Mouse (Mus musculus) ES-E14 (cell line): ENCODE results near the gene Nhsl1. TPM values are rescaled to one million over a fixed set of nuclear protein-coding genes. Genes with fewer than 3 reads are reported as not detected.

Experiments used
- DNase-seq: peaks from one replicate; pipeline ENCODE4 v3.0.0-alpha.2; 2013; ENCODE audit warnings: low read depth, low spot score
- H3K27ac ChIP-seq: 2 replicates; pipeline ENCODE4 v1.5.1; 2012; ENCODE audit warnings: low read depth, mild to moderate bottlenecking, low read length, moderate library complexity, mixed read lengths; ENCODE audit not compliant: poor library complexity, insufficient read depth, severe bottlenecking
- H3K36me3 ChIP-seq: 2 replicates; pipeline ENCODE4 v1.6.1; 2012; ENCODE audit warnings: mild to moderate bottlenecking, low read length, moderate library complexity, mixed read lengths; ENCODE audit not compliant: control insufficient read depth, poor library complexity, insufficient read depth, severe bottlenecking
- H3K4me1 ChIP-seq, 2 experiments: fragments of 150-350 bp in 1 of 2; sonication (generic) in 1 of 2; 2 replicates each; pipeline ENCODE4 v1.6.1; 2012; ENCODE audit warnings: low read length in 2 of 2, mild to moderate bottlenecking in 1 of 2, mixed read lengths in 1 of 2; ENCODE audit not compliant: control insufficient read depth in 2 of 2, insufficient read depth in 2 of 2, poor library complexity in 1 of 2
- H3K4me3 ChIP-seq, 2 experiments: fragments of 150-350 bp in 1 of 2; sonication (generic) in 1 of 2; 2 replicates each; pipeline ENCODE4 v1.5.1; 2012; ENCODE audit warnings: low read length in 2 of 2, low read depth in 1 of 2, mild to moderate bottlenecking in 1 of 2, mixed read lengths in 1 of 2; ENCODE audit not compliant: insufficient read depth in 1 of 2, poor library complexity in 1 of 2, severe bottlenecking in 1 of 2
- H3K9ac ChIP-seq: 2 replicates; pipeline ENCODE4 v1.6.1; 2012; ENCODE audit warnings: low read depth, mild to moderate bottlenecking, low read length, mixed read lengths; ENCODE audit not compliant: poor library complexity, insufficient read depth, severe bottlenecking
- H3K9me3 ChIP-seq: fragments of 150-350 bp; sonication (generic); 2 replicates; pipeline ENCODE4 v1.6.1; 2012; ENCODE audit warnings: low read depth, mild to moderate bottlenecking, low read length; ENCODE audit not compliant: control insufficient read depth, insufficient read depth
- CHD2 ChIP-seq: IDR thresholded peaks from 2 replicates; pipeline ENCODE4 v1.6.1; 2014; ENCODE audit warnings: mild to moderate bottlenecking, low read depth, low read length, inconsistent platforms
- HCFC1 ChIP-seq: IDR thresholded peaks from 2 replicates; pipeline ENCODE4 v1.6.1; 2012; ENCODE audit warnings: low read length, inconsistent platforms, borderline replicate concordance; ENCODE audit not compliant: insufficient read depth
- MAFK ChIP-seq: IDR thresholded peaks from 2 replicates; pipeline ENCODE4 v1.6.1; 2014; ENCODE audit warnings: mild to moderate bottlenecking, low read depth, low read length, inconsistent platforms; ENCODE audit not compliant: insufficient read depth
- ZC3H11A ChIP-seq: IDR thresholded peaks from 2 replicates; pipeline ENCODE4 v1.6.1; 2012; ENCODE audit warnings: low read depth, mild to moderate bottlenecking, inconsistent platforms, low read length, borderline replicate concordance
- ZNF384 ChIP-seq: IDR thresholded peaks from 2 replicates; pipeline ENCODE4 v1.6.1; 2012; ENCODE audit warnings: low read depth, low read length, inconsistent platforms
- in situ Hi-C, 2 experiments: fragments of 600-800 bp; cut with MboI; formaldehyde crosslinking; loops; one replicate each; pipeline ENCODE4 v1.15.1; 2025; ENCODE audit warnings: low sequenced_read_pairs in 2 of 2, inconsistent platforms in 1 of 2; ENCODE audit not compliant: unreplicated experiment in 2 of 2
- total RNA-seq: library from RNA; depleted of rRNA; stranded (reverse); fragments of 300-350 nt; gene quantifications from 2 replicates; pipeline ENCODE4 v1.2.3, GENCODE M21; 2012

Gene Nhsl1
- total RNA-seq, 1 experiment: 7.7 TPM

DNA sequence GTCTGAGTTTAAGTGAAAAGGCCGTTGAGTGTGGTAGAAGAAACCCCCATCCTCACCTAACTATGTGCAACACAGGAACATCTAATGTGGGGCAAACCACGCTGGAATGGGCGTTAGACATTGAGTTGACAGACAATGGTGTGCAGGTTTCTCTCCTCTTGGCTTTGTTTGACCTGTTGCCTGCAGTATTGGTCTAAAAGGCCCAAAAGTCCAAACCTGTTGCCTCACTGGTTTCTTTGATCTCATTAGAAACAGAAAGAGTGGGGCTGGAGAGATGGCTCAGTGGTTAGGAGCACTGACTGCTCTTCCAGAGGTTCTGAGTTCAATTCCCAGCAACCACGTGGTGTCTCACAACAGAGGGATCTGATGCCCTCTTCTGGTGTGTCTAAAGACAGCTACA, 210.4 kb downstream of the Nhsl1 start:
- no peak overlapping the region for H3K9ac ChIP-seq
- in situ Hi-C loops: no loop called here
- no peaks in the 10 kb centered on the region for H3K9me3 ChIP-seq
- H3K36me3 ChIP-seq: peaks cover 4% of the 10 kb centered on the region; the same call in 1 of the 2 replicates
- H3K4me3 ChIP-seq: no peak overlapping the region
- DNase-seq: no peak
- H3K27ac ChIP-seq: no peak overlapping the region
- peaks cover 2 to 5% of the 10 kb centered on the region in 2 experiments; a peak in 2 of 4 replicates for H3K4me1 ChIP-seq
- no peak for TF ChIP-seq ZNF384
- TF ChIP-seq ZC3H11A: no peak
- no peak for TF ChIP-seq MAFK
- no peak for TF ChIP-seq CHD2
- no peak for TF ChIP-seq HCFC1

DNA sequence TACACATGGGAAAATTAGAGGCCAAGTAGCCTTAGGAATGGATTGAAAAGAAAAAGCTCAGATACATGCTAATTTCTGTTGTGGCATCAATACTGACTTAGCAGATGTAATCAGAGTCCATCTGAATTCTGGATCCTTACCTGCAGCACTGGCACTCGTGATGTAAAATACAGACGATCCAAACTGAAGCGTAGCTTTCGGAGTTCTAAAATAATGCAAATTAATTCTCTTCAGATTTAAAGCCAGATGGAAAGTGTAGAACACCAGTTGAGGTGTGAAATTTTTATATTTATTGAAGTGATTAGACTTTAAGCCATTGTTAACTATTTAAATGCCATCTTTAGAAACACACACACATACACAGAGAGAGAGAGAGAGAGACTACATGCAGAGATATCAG, 211.4 kb downstream of the Nhsl1 start:
- DNase-seq: no peak
- Histone ChIP-seq H3K36me3 (0 out of 2 replicates have a peak, but pooled peaks cover 1% of the 10 kb centered on the region), H3K27ac (no peak overlapping the region), H3K9ac (no peak overlapping the region), H3K4me3 (no peak overlapping the region), H3K4me1 (peaks cover 2 to 5% of the 10 kb centered on the region in 2 experiments; a peak in 2 of 4 replicates), H3K9me3 (no peaks in the 10 kb centered on the region)
- in situ Hi-C loops: no loop called here
- no peak for TF ChIP-seq HCFC1
- TF ChIP-seq CHD2: no peak
- TF ChIP-seq ZC3H11A: no peak
- TF ChIP-seq ZNF384: no peak
- TF ChIP-seq MAFK: no peak

DNA sequence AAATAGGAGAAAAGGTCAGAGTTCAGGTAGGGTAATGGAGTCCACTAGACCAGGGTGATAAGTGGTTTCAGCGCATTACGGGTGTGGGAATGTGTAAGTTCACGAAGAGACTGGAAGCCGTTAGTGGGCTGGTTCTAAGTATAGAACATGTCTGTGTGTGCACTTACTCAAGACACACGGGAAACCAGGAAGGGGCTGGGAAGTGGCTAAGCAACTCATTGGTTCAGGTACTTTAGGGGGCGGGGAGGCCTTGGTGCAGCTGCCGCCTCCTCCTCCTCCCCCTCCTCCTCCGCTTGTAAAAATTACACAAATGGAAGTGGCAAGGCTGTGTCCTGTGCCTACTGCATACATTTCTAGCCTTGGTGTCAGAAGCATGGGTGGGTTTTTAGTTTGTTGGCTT, 213.5 kb downstream of the Nhsl1 start:
- in situ Hi-C loops: no loop called here
- no peak overlapping the region for H3K27ac ChIP-seq
- no peaks in the 10 kb centered on the region for H3K9me3 ChIP-seq
- no peak for DNase-seq
- peak overlapping the region in 1 of 2 experiments; percentile 19; a peak in 1 of 4 replicates for H3K4me3 ChIP-seq
- H3K9ac ChIP-seq: no peak overlapping the region
- 0 out of 2 replicates have a peak, but pooled peaks cover 1% of the 10 kb centered on the region for H3K36me3 ChIP-seq
- peaks cover 0 to 3% of the 10 kb centered on the region in 2 experiments; a peak in 1 of 4 replicates for H3K4me1 ChIP-seq
- no peak for TF ChIP-seq ZC3H11A
- TF ChIP-seq MAFK: no peak
- TF ChIP-seq CHD2: no peak
- no peak for TF ChIP-seq ZNF384
- no peak for TF ChIP-seq HCFC1

DNA sequence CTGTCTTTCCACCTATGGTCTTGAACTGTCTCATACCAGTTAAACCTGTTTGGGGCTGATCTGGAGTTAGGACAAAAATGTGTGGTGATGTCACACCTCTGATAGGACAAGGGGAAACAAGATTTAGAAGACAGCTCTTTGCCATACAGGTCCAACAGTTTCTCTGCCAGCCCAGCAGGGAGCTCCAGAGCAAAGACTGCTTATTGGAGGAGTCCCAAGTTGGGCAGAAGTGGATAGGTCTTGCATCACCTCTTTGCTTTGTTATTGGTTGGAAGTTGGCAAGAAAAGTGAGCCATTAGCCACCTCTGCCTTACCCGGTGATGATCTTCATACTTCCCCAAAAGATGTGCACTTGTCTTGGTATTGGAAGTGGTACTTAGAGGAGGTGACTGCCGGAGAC, 218.1 kb downstream of the Nhsl1 start:
- Histone ChIP-seq H3K4me3 (no peak overlapping the region), H3K4me1 (no peaks in the 10 kb centered on the region; a peak in 1 of 4 replicates), H3K9me3 (no peaks in the 10 kb centered on the region), H3K27ac (no peak overlapping the region), H3K36me3 (0 out of 2 replicates have a peak, but pooled peaks cover 1% of the 10 kb centered on the region), H3K9ac (no peak overlapping the region)
- DNase-seq: no peak
- in situ Hi-C loops: no loop called here
- no peak for TF ChIP-seq ZNF384
- TF ChIP-seq ZC3H11A: no peak
- no peak for TF ChIP-seq HCFC1
- no peak for TF ChIP-seq MAFK
- no peak for TF ChIP-seq CHD2

DNA sequence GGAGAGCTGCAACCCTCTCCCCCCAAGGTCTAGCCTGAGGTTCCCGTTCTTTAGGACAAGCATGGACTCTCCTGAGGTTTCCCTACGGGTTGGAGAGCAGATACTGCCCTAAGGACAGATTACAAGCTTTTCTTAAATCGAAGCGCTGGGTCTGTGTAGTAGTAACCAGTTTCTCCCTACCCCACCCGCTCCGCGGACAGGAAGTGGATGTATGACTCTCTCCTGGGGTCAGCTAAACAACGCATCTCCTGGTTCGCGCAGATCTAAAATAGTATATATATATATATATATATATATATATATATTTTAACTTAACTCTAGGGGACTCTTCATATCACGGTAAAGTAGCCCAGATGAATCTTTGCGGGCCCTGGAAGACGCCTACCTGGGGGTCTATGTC, 226.5 kb downstream of the Nhsl1 start:
- Histone ChIP-seq H3K9ac (peak overlapping the region; percentile 71; the same call in 1 of the 2 replicates), H3K9me3 (no peaks in the 10 kb centered on the region), H3K27ac (no peak overlapping the region), H3K4me3 (peak overlapping the region; percentile 54 to 63; a peak in 3 of 4 replicates), H3K36me3 (no peaks in the 10 kb centered on the region), H3K4me1 (peaks cover 0 to 6% of the 10 kb centered on the region in 2 experiments; a peak in 1 of 4 replicates)
- in situ Hi-C loops: no loop called here
- DNase-seq: no peak
- no peak for TF ChIP-seq ZC3H11A
- no peak for TF ChIP-seq MAFK
- no peak for TF ChIP-seq HCFC1
- TF ChIP-seq ZNF384: no peak
- TF ChIP-seq CHD2: no peak
